Mouse (Mus musculus): ENCODE results near the gene Tlr8. TPM values are rescaled to one million over a fixed set of nuclear protein-coding genes. Genes with fewer than 3 reads are reported as not detected.

The Tlr8 gene
- polyA plus RNA-seq, 1 experiment from 2014 or later, result 0.32 TPM

- Histone ChIP-seq H3K9ac (peak within 1 kb of the TSS; percentile 91), H3K4me1 (replicated peaks; ENCODE audit: control insufficient read depth, insufficient read depth, low read length) (peaks cover 15% of the 10 kb centered on the region; the same call in 1 of the 2 replicates), H3K4me3 (replicated peaks; ENCODE audit: low read length) (peak within 1 kb of the TSS; percentile 63), H3K27me3 (ENCODE audit: control insufficient read depth, insufficient read depth, low read length) (peaks cover 11% of the 10 kb centered on the region; the same call in 1 of the 2 replicates), H3K36me3 (replicated peaks; ENCODE audit: control insufficient read depth, insufficient read depth) (peaks cover 12% of the 10 kb centered on the region), H3K4me2 (replicated peaks) (peak within 1 kb of the TSS; percentile 65), H3K27ac (peak within 1 kb of the TSS; percentile 95), H3K9me3 (ENCODE audit: control insufficient read depth, low read length) (no peaks in the 10 kb centered on the region)
- peak; percentile 93 for ATAC-seq (ENCODE audit: low FRiP score)
- peak; percentile 89 for DNase-seq (ENCODE audit: low spot score)
- WGBS, result 18% methylated on average over 38 of the region's 39 CpGs
These were observed 55.0 kb downstream of the Tlr8 start, which contains the start of gene Tmsb4x for GRCm38 (mm10) chrX:167208978-167209754. TSS of gene Tmsb4x (minus strand) at chrX:167209315.

GRCm38 (mm10) chrX:167208506-167208820, 55.7 kb downstream of the Tlr8 start:
- WGBS, result 15% methylated on average over 16 of the region's 16 CpGs
- Histone ChIP-seq H3K4me1 (replicated peaks; ENCODE audit: control insufficient read depth, insufficient read depth, low read length) (peaks cover 15% of the 10 kb centered on the region; the same call in 1 of the 2 replicates), H3K4me2 (replicated peaks) (peak overlapping the region; percentile 65; the same call in 1 of the 2 replicates), H3K27me3 (ENCODE audit: control insufficient read depth, insufficient read depth, low read length) (peaks cover 17% of the 10 kb centered on the region), H3K36me3 (replicated peaks; ENCODE audit: control insufficient read depth, insufficient read depth) (peaks cover 12% of the 10 kb centered on the region), H3K27ac (peak overlapping the region; percentile 95), H3K9ac (peak overlapping the region; percentile 91), H3K4me3 (replicated peaks; ENCODE audit: low read length) (peak overlapping the region; percentile 63), H3K9me3 (ENCODE audit: control insufficient read depth, low read length) (no peaks in the 10 kb centered on the region)
- DNase-seq (ENCODE audit: low spot score), result no peak
- no peak for ATAC-seq (ENCODE audit: low FRiP score)

GRCm38 (mm10) chrX:167207741-167208505, 56.2 kb downstream of the Tlr8 start:
- Histone ChIP-seq H3K4me1 (replicated peaks; ENCODE audit: control insufficient read depth, insufficient read depth, low read length) (peaks cover 15% of the 10 kb centered on the region; the same call in 1 of the 2 replicates), H3K4me3 (replicated peaks; ENCODE audit: low read length) (peak overlapping the region; percentile 63), H3K36me3 (replicated peaks; ENCODE audit: control insufficient read depth, insufficient read depth) (peaks cover 12% of the 10 kb centered on the region), H3K4me2 (replicated peaks) (peak overlapping the region; percentile 65), H3K27ac (peak overlapping the region; percentile 95), H3K9ac (peak overlapping the region; percentile 91), H3K9me3 (ENCODE audit: control insufficient read depth, low read length) (no peaks in the 10 kb centered on the region), H3K27me3 (ENCODE audit: control insufficient read depth, insufficient read depth, low read length) (peaks cover 18% of the 10 kb centered on the region)
- WGBS, result 25% methylated on average over 25 of the region's 25 CpGs
- ATAC-seq (ENCODE audit: low FRiP score), result peak; percentile 31; the same call in 1 of the 2 replicates
- peak; percentile 28 for DNase-seq (ENCODE audit: low spot score)

GRCm38 (mm10) chrX:167205813-167206520, 58.2 kb downstream of the Tlr8 start:
- 45% methylated on average over 8 of the region's 8 CpGs for WGBS

DNA sequence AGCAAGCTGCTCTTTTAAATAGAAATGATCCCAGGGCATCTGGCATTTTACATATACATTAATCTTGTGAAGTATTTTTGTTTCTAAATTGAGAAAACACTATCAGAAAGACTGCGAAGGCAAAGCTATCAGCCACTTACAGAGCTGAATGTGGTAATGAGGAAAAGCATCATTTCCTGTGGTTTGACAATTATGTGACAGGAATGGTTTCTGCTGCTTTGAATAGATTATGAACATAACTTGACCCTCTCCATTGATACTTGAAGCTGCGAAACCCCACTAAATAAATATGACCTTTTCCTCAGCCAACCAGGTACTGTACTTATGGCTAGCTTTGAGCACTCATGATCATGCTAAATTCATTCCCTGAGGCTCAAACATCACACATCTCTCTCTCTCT, 62.8 kb downstream of the Tlr8 start:
- Histone ChIP-seq H3K4me1 (replicated peaks; ENCODE audit: control insufficient read depth, insufficient read depth, low read length) (peaks cover 2% of the 10 kb centered on the region; the same call in 1 of the 2 replicates), H3K4me3 (replicated peaks; ENCODE audit: low read length) (no peak overlapping the region), H3K27me3 (ENCODE audit: control insufficient read depth, insufficient read depth, low read length) (peaks cover 26% of the 10 kb centered on the region), H3K9me3 (ENCODE audit: control insufficient read depth, low read length) (no peaks in the 10 kb centered on the region), H3K9ac (no peak overlapping the region), H3K36me3 (replicated peaks; ENCODE audit: control insufficient read depth, insufficient read depth) (peaks cover under 1% of the 10 kb centered on the region; the same call in 1 of the 2 replicates), H3K27ac (no peak overlapping the region), H3K4me2 (replicated peaks) (no peak overlapping the region)
- no peak for ATAC-seq (ENCODE audit: low FRiP score)
- no peak for DNase-seq (ENCODE audit: low spot score)
- 91% methylated on average over 2 of the region's 2 CpGs for WGBS

More at GRCm38 (mm10) chrX:167205813-167206520, 58.2 kb downstream of the Tlr8 start:
- H3K4me2 ChIP-seq (replicated peaks), result peak overlapping the region; percentile 65
- H3K27ac ChIP-seq, result 0 out of 2 replicates have a peak overlapping the region, but pooled peaks have one; percentile 43
- H3K9ac ChIP-seq, result no peak overlapping the region
- H3K4me1 ChIP-seq (replicated peaks; ENCODE audit: control insufficient read depth, insufficient read depth, low read length), result peaks cover 15% of the 10 kb centered on the region; the same call in 1 of the 2 replicates
- peak overlapping the region; percentile 63; the same call in 1 of the 2 replicates for H3K4me3 ChIP-seq (replicated peaks; ENCODE audit: low read length)
- DNase-seq (ENCODE audit: low spot score) (peak; percentile 28), ATAC-seq (ENCODE audit: low FRiP score) (no peak)
- H3K9me3 ChIP-seq (ENCODE audit: control insufficient read depth, low read length), result no peaks in the 10 kb centered on the region
- peaks cover 12% of the 10 kb centered on the region for H3K36me3 ChIP-seq (replicated peaks; ENCODE audit: control insufficient read depth, insufficient read depth)
- peaks cover 31% of the 10 kb centered on the region for H3K27me3 ChIP-seq (ENCODE audit: control insufficient read depth, insufficient read depth, low read length)

GRCm38 (mm10) chrX:167195228-167195649, 68.9 kb downstream of the Tlr8 start:
- H3K4me3 ChIP-seq (replicated peaks; ENCODE audit: low read length), result no peak overlapping the region
- H3K9me3 ChIP-seq (ENCODE audit: control insufficient read depth, low read length), result no peaks in the 10 kb centered on the region
- ATAC-seq (ENCODE audit: low FRiP score) (no peak), DNase-seq (ENCODE audit: low spot score) (no peak)
- no peak overlapping the region for H3K27ac ChIP-seq
- WGBS, result 81% methylated on average over 2 of the region's 2 CpGs
- H3K4me1 ChIP-seq (replicated peaks; ENCODE audit: control insufficient read depth, insufficient read depth, low read length), result no peaks in the 10 kb centered on the region
- H3K9ac ChIP-seq, result no peak overlapping the region
- no peaks in the 10 kb centered on the region for H3K36me3 ChIP-seq (replicated peaks; ENCODE audit: control insufficient read depth, insufficient read depth)
- H3K27me3 ChIP-seq (ENCODE audit: control insufficient read depth, insufficient read depth, low read length), result 0 out of 2 replicates have a peak, but pooled peaks cover 9% of the 10 kb centered on the region
- H3K4me2 ChIP-seq (replicated peaks), result no peak overlapping the region

Other genes with a start within 250 kb of the Tlr8 start
- 4,629 and 5,303 TPM in 2 replicates for gene Tmsb4x, start 55.0 kb downstream of the Tlr8 start, polyA plus RNA-seq (2014; fragmentation: Nextera tagmentation; extraction: Ambion mirVana)
- gene Tlr7, start 66.2 kb upstream of the Tlr8 start, polyA plus RNA-seq (2014; fragmentation: Nextera tagmentation; extraction: Ambion mirVana), result 0.86 and 0.91 TPM in 2 replicates
- 14.7 and 20.6 TPM in 2 replicates for gene Prps2, start 118.4 kb upstream of the Tlr8 start, polyA plus RNA-seq (2014; fragmentation: Nextera tagmentation; extraction: Ambion mirVana)

All from hindbrain, embryonic 14.5 days (tissue).